Mouse (Mus musculus): ENCODE measurements at regions not wholly inside any gene's neighbourhood (a gene's known extent, or its start where the extent isn't known, plus 50 kb on each side); places are given as distances from the start of the nearest gene placed in this dataset.

DNA sequence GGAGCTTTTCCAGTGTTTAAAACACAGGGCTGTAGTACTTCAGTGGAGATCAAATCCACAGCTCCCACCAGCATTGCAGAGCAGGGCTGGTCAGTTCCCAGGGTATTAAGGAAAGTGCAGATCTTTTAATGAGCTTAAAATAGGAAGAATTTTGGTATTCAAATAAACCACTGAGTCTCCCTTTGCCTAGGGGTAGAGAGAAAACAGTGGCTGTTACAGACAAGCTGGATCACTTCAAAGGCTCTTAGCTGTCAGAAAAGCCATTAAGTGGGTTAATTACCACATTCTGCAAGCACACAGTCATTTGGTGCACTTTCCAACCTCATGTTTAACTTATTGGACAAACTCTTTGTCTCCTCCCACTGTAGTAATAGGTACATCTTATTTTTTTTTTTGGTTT lies 325.6 kb upstream of the Arpp21 start:
- no peak for TF ChIP-seq CTCF (conservative IDR thresholded peaks at IDR 0.05; ENCODE audit: low read length)
- TF ChIP-seq NANOG (IDR thresholded peaks at IDR 0.05; ENCODE audit: borderline replicate concordance, low read length) = no peak
